Mouse (Mus musculus) midbrain, embryonic 13.5 days (tissue): ENCODE measurements around the gene Kif1bp. TPM values are rescaled to one million over a fixed set of nuclear protein-coding genes. Genes with fewer than 3 reads are reported as not detected.
A peak's percentile ranks its signal among the peaks of the same experiment; 100 is the strongest.
"Not testable (repeated sequence)": the region's sequence is repeated elsewhere in the genome, so short reads cannot be mapped to it uniquely, and the experiment has no call there.

Source experiments
- ATAC-seq: fragments of 200-750 bp; cut with Nextera tagmentation; 2 replicates; pipeline ENCODE4 v1.8.0; 2017; ENCODE audit warnings: mild to moderate bottlenecking, moderate TSS enrichment, moderate library complexity
- H3K27ac ChIP-seq: fragments of 300-500 bp; sonication (generic); 2 replicates; pipeline ENCODE4 v1.5.1; 2015; ENCODE audit warnings: inconsistent platforms, mild to moderate bottlenecking, moderate library complexity
- H3K27me3 ChIP-seq: fragments of 300-500 bp; sonication (generic); 2 replicates; pipeline ENCODE4 v1.6.1; 2015; ENCODE audit warnings: mild to moderate bottlenecking, inconsistent platforms
- H3K36me3 ChIP-seq: fragments of 300-500 bp; sonication (generic); 2 replicates; pipeline ENCODE4 v1.6.1; 2015; ENCODE audit warnings: mild to moderate bottlenecking, inconsistent platforms
- H3K4me1 ChIP-seq: fragments of 300-500 bp; sonication (generic); replicated peaks from 2 replicates; pipeline ENCODE4 v1.6.1; 2015; ENCODE audit warnings: inconsistent platforms
- H3K4me2 ChIP-seq: fragments of 300-500 bp; sonication (generic); replicated peaks from 2 replicates; pipeline ENCODE4 v1.6.1; 2015; ENCODE audit warnings: moderate library complexity, mild to moderate bottlenecking, inconsistent platforms
- H3K4me3 ChIP-seq: fragments of 300-500 bp; sonication (generic); replicated peaks from 2 replicates; pipeline ENCODE4 v1.5.1; 2015; ENCODE audit warnings: mild to moderate bottlenecking, inconsistent platforms
- H3K9ac ChIP-seq: fragments of 300-500 bp; sonication (generic); replicated peaks from 2 replicates; pipeline ENCODE4 v1.6.1; 2015; ENCODE audit warnings: mild to moderate bottlenecking, inconsistent platforms
- H3K9me3 ChIP-seq: fragments of 300-500 bp; sonication (generic); 2 replicates; pipeline ENCODE4 v1.6.1; 2016; ENCODE audit warnings: mild to moderate bottlenecking, inconsistent platforms
- WGBS: fragments of 180-500 bp; shearing (Covaris S2); methylation state at CpG from one replicate; pipeline ENCODE4 v1.1.7; 2015; 5-methylcytosine and 5-hydroxymethylcytosine counted together
- polyA plus RNA-seq: library from polyadenylated mRNA; unstranded; fragments of >200 nt; fragmentation: Nextera tagmentation; extraction: Ambion mirVana; gene quantifications from 2 replicates; pipeline ENCODE4 v1.2.1, GENCODE M21; 2015

Kif1bp gene
- polyA plus RNA-seq, 1 experiment from 2014 or later: 69.1 TPM

GRCm38 (mm10) chr10:62505224-62505983 is 72.9 kb downstream of the Kif1bp start:
- WGBS: 76% methylated on average over 9 of the region's 9 CpGs

GRCm38 (mm10) chr10:62503836-62504628 is 74.2 kb downstream of the Kif1bp start:
- Histone ChIP-seq H3K4me2 (no peak overlapping the region), H3K4me3 (no peak overlapping the region), H3K9me3 (no peaks in the 10 kb centered on the region), H3K4me1 (no peaks in the 10 kb centered on the region; the same call in 1 of the 2 replicates), H3K27ac (no peak overlapping the region), H3K36me3 (no peaks in the 10 kb centered on the region), H3K27me3 (peaks cover 18% of the 10 kb centered on the region), H3K9ac (no peak overlapping the region)
- ATAC-seq: no peak
- 74% methylated on average over 12 of the region's 12 CpGs for WGBS

More at GRCm38 (mm10) chr10:62505224-62505983, 72.9 kb downstream of the Kif1bp start:
- H3K4me2 ChIP-seq: no peak overlapping the region
- ATAC-seq: no peak
- H3K9me3 ChIP-seq: no peaks in the 10 kb centered on the region
- H3K27me3 ChIP-seq: peaks cover 17% of the 10 kb centered on the region
- H3K9ac ChIP-seq: no peak overlapping the region
- no peak overlapping the region for H3K4me3 ChIP-seq
- H3K27ac ChIP-seq: no peak overlapping the region
- no peaks in the 10 kb centered on the region for H3K36me3 ChIP-seq
- H3K4me1 ChIP-seq: no peaks in the 10 kb centered on the region; the same call in 1 of the 2 replicates

GRCm38 (mm10) chr10:62503353-62503752 is 74.9 kb downstream of the Kif1bp start:
- Histone ChIP-seq H3K9ac (no peak overlapping the region), H3K4me3 (no peak overlapping the region), H3K27me3 (peaks cover 11% of the 10 kb centered on the region), H3K4me2 (no peak overlapping the region), H3K4me1 (no peaks in the 10 kb centered on the region; the same call in 1 of the 2 replicates), H3K9me3 (no peaks in the 10 kb centered on the region), H3K36me3 (no peaks in the 10 kb centered on the region), H3K27ac (no peak overlapping the region)
- 86% methylated on average over 4 of the region's 4 CpGs for WGBS
- no peak for ATAC-seq

GRCm38 (mm10) chr10:62501951-62502350 is 76.3 kb downstream of the Kif1bp start:
- ATAC-seq: no peak
- no peaks in the 10 kb centered on the region for H3K4me1 ChIP-seq
- WGBS: 80% methylated on average over 7 of the region's 7 CpGs
- no peak overlapping the region for H3K4me3 ChIP-seq
- no peaks in the 10 kb centered on the region for H3K9me3 ChIP-seq
- no peak overlapping the region for H3K4me2 ChIP-seq
- no peak overlapping the region for H3K9ac ChIP-seq
- H3K27me3 ChIP-seq: peaks cover 3% of the 10 kb centered on the region; the same call in 1 of the 2 replicates
- H3K27ac ChIP-seq: no peak overlapping the region
- no peaks in the 10 kb centered on the region for H3K36me3 ChIP-seq

GRCm38 (mm10) chr10:62500916-62501615 is 77.2 kb downstream of the Kif1bp start:
- H3K36me3 ChIP-seq: no peaks in the 10 kb centered on the region
- WGBS: 86% methylated on average over 9 of the region's 9 CpGs
- no peaks in the 10 kb centered on the region for H3K4me1 ChIP-seq
- H3K4me2 ChIP-seq: no peak overlapping the region
- H3K9ac ChIP-seq: no peak overlapping the region; the same call in 1 of the 2 replicates
- H3K27ac ChIP-seq: no peak overlapping the region
- H3K9me3 ChIP-seq: no peaks in the 10 kb centered on the region
- no peak for ATAC-seq
- peaks cover 3% of the 10 kb centered on the region; the same call in 1 of the 2 replicates for H3K27me3 ChIP-seq
- H3K4me3 ChIP-seq: no peak overlapping the region

GRCm38 (mm10) chr10:62500088-62500915 is 78.0 kb downstream of the Kif1bp start:
- 24% methylated on average over 15 of the region's 15 CpGs for WGBS
- Histone ChIP-seq H3K9me3 (no peaks in the 10 kb centered on the region), H3K4me1 (no peaks in the 10 kb centered on the region), H3K9ac (no peak overlapping the region; the same call in 1 of the 2 replicates), H3K4me3 (no peak overlapping the region), H3K27ac (no peak overlapping the region), H3K4me2 (peak overlapping the region; percentile 38), H3K36me3 (no peaks in the 10 kb centered on the region), H3K27me3 (peaks cover 3% of the 10 kb centered on the region; the same call in 1 of the 2 replicates)
- ATAC-seq: peak; percentile 80

GRCm38 (mm10) chr10:62491681-62492080 is 86.6 kb downstream of the Kif1bp start:
- H3K9me3 ChIP-seq, H3K36me3 ChIP-seq, H3K4me2 ChIP-seq, H3K4me3 ChIP-seq, ATAC-seq, H3K27me3 ChIP-seq, H3K4me1 ChIP-seq, H3K9ac ChIP-seq, H3K27ac ChIP-seq: not testable (repeated sequence)
- 89% methylated on average over 3 of the region's 3 CpGs for WGBS

Other genes starting within 250 kb of the Kif1bp start
- 70.0 and 72.9 TPM in 2 replicates for gene Hk1, start 198.5 kb downstream of the Kif1bp start, polyA plus RNA-seq
- 0.13 and 0.14 TPM in 2 replicates for gene Hkdc1, start 156.0 kb downstream of the Kif1bp start, polyA plus RNA-seq
- gene 4930507D05Rik, start 129.0 kb downstream of the Kif1bp start, polyA plus RNA-seq: 1.2 and 1.4 TPM in 2 replicates
- gene Supv3l1, start 128.7 kb downstream of the Kif1bp start, polyA plus RNA-seq: 23.3 and 23.6 TPM in 2 replicates
- 68.5 and 69.2 TPM in 2 replicates for gene Vps26a, start 91.7 kb downstream of the Kif1bp start, polyA plus RNA-seq
- gene Srgn, start 51.0 kb downstream of the Kif1bp start, polyA plus RNA-seq: 7.3 and 8.7 TPM in 2 replicates
- gene Ddx21, start 23.8 kb upstream of the Kif1bp start, polyA plus RNA-seq: 18.2 and 20.0 TPM in 2 replicates
- gene Ddx50, start 72.8 kb upstream of the Kif1bp start, polyA plus RNA-seq: 102 and 110 TPM in 2 replicates
- gene Stox1, start 147.7 kb upstream of the Kif1bp start, polyA plus RNA-seq: 2.3 and 2.9 TPM in 2 replicates
- 132 and 136 TPM in 2 replicates for gene Ccar1, start 213.8 kb upstream of the Kif1bp start, polyA plus RNA-seq